Mouse (Mus musculus) embryonic facial prominence, embryonic 12.5 days (tissue): ENCODE measurements at regions not wholly inside any gene's neighbourhood (a gene's known extent, or its start where the extent isn't known, plus 50 kb on each side); places are given as distances from the start of the nearest gene placed in this dataset.
A peak's percentile ranks its signal among the peaks of the same experiment; 100 is the strongest.

Experiments used
- ATAC-seq: fragments of 200-750 bp; cut with Nextera tagmentation; 2 replicates; pipeline ENCODE4 v1.8.0; 2017; ENCODE audit not compliant: insufficient number of reproducible peaks, insufficient read depth, low FRiP score, low TSS enrichment
- H3K27ac ChIP-seq: fragments of 300-500 bp; sonication (generic); 2 replicates; pipeline ENCODE4 v1.5.1; 2016; ENCODE audit warnings: mild to moderate bottlenecking
- H3K27me3 ChIP-seq: fragments of 300-500 bp; sonication (generic); 2 replicates; pipeline ENCODE4 v1.6.1; 2016; ENCODE audit warnings: mild to moderate bottlenecking, moderate library complexity
- H3K36me3 ChIP-seq: fragments of 300-500 bp; sonication (generic); 2 replicates; pipeline ENCODE4 v1.6.1; 2016; ENCODE audit warnings: mild to moderate bottlenecking
- H3K4me1 ChIP-seq: fragments of 300-500 bp; sonication (generic); 2 replicates; pipeline ENCODE4 v1.6.1; 2016
- H3K4me2 ChIP-seq: fragments of 300-500 bp; sonication (generic); replicated peaks from 2 replicates; pipeline ENCODE4 v1.6.1; 2016; ENCODE audit warnings: mild to moderate bottlenecking, moderate library complexity
- H3K4me3 ChIP-seq: fragments of 300-500 bp; sonication (generic); 2 replicates; pipeline ENCODE4 v1.5.1; 2016; ENCODE audit warnings: mild to moderate bottlenecking
- H3K9ac ChIP-seq: fragments of 300-500 bp; sonication (generic); 2 replicates; pipeline ENCODE4 v1.6.1; 2016; ENCODE audit warnings: mild to moderate bottlenecking, moderate library complexity
- H3K9me3 ChIP-seq: fragments of 300-500 bp; sonication (generic); 2 replicates; pipeline ENCODE4 v1.6.1; 2016; ENCODE audit warnings: mild to moderate bottlenecking, moderate library complexity
- WGBS: fragments of 180-500 bp; shearing (Covaris S2); methylation state at CpG from one replicate; pipeline ENCODE4 v1.1.7; 2016; 5-methylcytosine and 5-hydroxymethylcytosine counted together

GRCm38 (mm10) chr13:59313725-59314330 lies 271.2 kb downstream of the Agtpbp1 start:
- H3K4me3 ChIP-seq: no peak overlapping the region
- H3K4me2 ChIP-seq: no peak overlapping the region
- ATAC-seq: no peak
- no peaks in the 10 kb centered on the region for H3K36me3 ChIP-seq
- H3K27me3 ChIP-seq: no peaks in the 10 kb centered on the region
- WGBS: 91% methylated on average over 7 of the region's 7 CpGs
- no peaks in the 10 kb centered on the region for H3K9me3 ChIP-seq
- H3K4me1 ChIP-seq: no peaks in the 10 kb centered on the region
- H3K27ac ChIP-seq: no peak overlapping the region
- H3K9ac ChIP-seq: no peak overlapping the region

- Histone ChIP-seq H3K4me2 (no peak overlapping the region), H3K9ac (no peak overlapping the region), H3K36me3 (no peaks in the 10 kb centered on the region), H3K4me3 (no peak overlapping the region), H3K4me1 (peaks cover 3% of the 10 kb centered on the region; the same call in 1 of the 2 replicates), H3K9me3 (no peaks in the 10 kb centered on the region), H3K27me3 (no peaks in the 10 kb centered on the region), H3K27ac (no peak overlapping the region)
- 9% methylated on average over 5 of the region's 5 CpGs for WGBS
- ATAC-seq: no peak
These were observed 292.1 kb downstream of the Agtpbp1 start for GRCm38 (mm10) chr13:59292905-59293304.

- no peak overlapping the region for H3K4me3 ChIP-seq
- no peak for ATAC-seq
- H3K27ac ChIP-seq: no peak overlapping the region
- no peaks in the 10 kb centered on the region for H3K36me3 ChIP-seq
- H3K4me2 ChIP-seq: no peak overlapping the region
- no peak overlapping the region for H3K9ac ChIP-seq
- no peaks in the 10 kb centered on the region for H3K9me3 ChIP-seq
- H3K4me1 ChIP-seq: peaks cover 3% of the 10 kb centered on the region; the same call in 1 of the 2 replicates
- WGBS: 76% methylated on average over 11 of the region's 11 CpGs
- H3K27me3 ChIP-seq: no peaks in the 10 kb centered on the region
These were observed 295.9 kb downstream of the Agtpbp1 start for GRCm38 (mm10) chr13:59289127-59289526.

GRCm38 (mm10) chr13:59281199-59281598 lies 303.8 kb downstream of the Agtpbp1 start:
- H3K4me3 ChIP-seq: no peak overlapping the region
- no peaks in the 10 kb centered on the region for H3K4me1 ChIP-seq
- no peaks in the 10 kb centered on the region for H3K36me3 ChIP-seq
- 77% methylated on average over 5 of the region's 5 CpGs for WGBS
- H3K9me3 ChIP-seq: no peaks in the 10 kb centered on the region
- H3K27ac ChIP-seq: no peak overlapping the region
- H3K27me3 ChIP-seq: no peaks in the 10 kb centered on the region
- no peak overlapping the region for H3K4me2 ChIP-seq
- no peak overlapping the region for H3K9ac ChIP-seq
- ATAC-seq: no peak

GRCm38 (mm10) chr13:59279136-59279535 lies 305.9 kb downstream of the Agtpbp1 start:
- no peak for ATAC-seq
- no peak overlapping the region for H3K4me3 ChIP-seq
- no peaks in the 10 kb centered on the region for H3K4me1 ChIP-seq
- 63% methylated on average over 4 of the region's 4 CpGs for WGBS
- H3K4me2 ChIP-seq: no peak overlapping the region
- H3K27ac ChIP-seq: no peak overlapping the region
- no peak overlapping the region for H3K9ac ChIP-seq
- H3K27me3 ChIP-seq: no peaks in the 10 kb centered on the region
- H3K9me3 ChIP-seq: no peaks in the 10 kb centered on the region
- no peaks in the 10 kb centered on the region for H3K36me3 ChIP-seq

- no peak for ATAC-seq
- Histone ChIP-seq H3K9me3 (no peaks in the 10 kb centered on the region), H3K4me1 (no peaks in the 10 kb centered on the region)
These were observed 313.4 kb downstream of the Agtpbp1 start for GRCm38 (mm10) chr13:59271661-59272060.

DNA sequence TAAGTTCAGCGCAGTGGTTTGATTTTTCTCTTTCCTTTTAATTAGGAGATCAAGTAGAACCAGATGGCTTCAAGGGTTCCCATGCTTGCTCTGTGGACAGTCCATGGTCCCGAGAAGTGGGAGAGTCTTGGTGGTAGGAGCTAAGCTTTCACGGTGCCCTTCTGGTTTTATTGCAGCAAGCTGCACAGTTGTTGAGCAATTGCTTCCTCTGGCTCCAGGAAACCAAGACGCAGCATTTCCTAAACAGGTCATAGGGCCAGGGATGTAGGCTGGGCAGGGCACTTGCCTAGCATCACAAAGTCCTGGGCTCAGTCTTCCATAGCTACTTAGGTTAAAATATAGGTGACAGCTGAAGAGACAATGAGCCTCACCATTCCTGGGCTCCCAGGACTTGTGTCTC lies 318.2 kb downstream of the Agtpbp1 start:
- H3K9me3 ChIP-seq: no peaks in the 10 kb centered on the region
- no peak overlapping the region for H3K9ac ChIP-seq
- H3K4me2 ChIP-seq: no peak overlapping the region
- no peak for ATAC-seq
- H3K36me3 ChIP-seq: no peaks in the 10 kb centered on the region
- 49% methylated on average over 4 of the region's 4 CpGs for WGBS
- H3K4me1 ChIP-seq: peaks cover 10% of the 10 kb centered on the region; the same call in 1 of the 2 replicates
- no peaks in the 10 kb centered on the region for H3K27me3 ChIP-seq
- H3K4me3 ChIP-seq: no peak overlapping the region
- no peak overlapping the region for H3K27ac ChIP-seq

More at GRCm38 (mm10) chr13:59271661-59272060, 313.4 kb downstream of the Agtpbp1 start:
- H3K4me2 ChIP-seq: no peak overlapping the region
- H3K27me3 ChIP-seq: no peaks in the 10 kb centered on the region
- no peaks in the 10 kb centered on the region for H3K36me3 ChIP-seq
- H3K27ac ChIP-seq: no peak overlapping the region
- no peak overlapping the region for H3K9ac ChIP-seq
- H3K4me3 ChIP-seq: no peak overlapping the region
- WGBS: 80% methylated on average over 4 of the region's 4 CpGs

- ATAC-seq: no peak
- Histone ChIP-seq H3K9me3 (no peaks in the 10 kb centered on the region), H3K9ac (no peak overlapping the region), H3K27me3 (no peaks in the 10 kb centered on the region), H3K4me3 (no peak overlapping the region), H3K36me3 (no peaks in the 10 kb centered on the region), H3K27ac (no peak overlapping the region), H3K4me2 (no peak overlapping the region), H3K4me1 (peaks cover 10% of the 10 kb centered on the region; the same call in 1 of the 2 replicates)
- 70% methylated on average over 11 of the region's 11 CpGs for WGBS
These were observed 320.9 kb downstream of the Agtpbp1 start for GRCm38 (mm10) chr13:59264126-59264525.

DNA sequence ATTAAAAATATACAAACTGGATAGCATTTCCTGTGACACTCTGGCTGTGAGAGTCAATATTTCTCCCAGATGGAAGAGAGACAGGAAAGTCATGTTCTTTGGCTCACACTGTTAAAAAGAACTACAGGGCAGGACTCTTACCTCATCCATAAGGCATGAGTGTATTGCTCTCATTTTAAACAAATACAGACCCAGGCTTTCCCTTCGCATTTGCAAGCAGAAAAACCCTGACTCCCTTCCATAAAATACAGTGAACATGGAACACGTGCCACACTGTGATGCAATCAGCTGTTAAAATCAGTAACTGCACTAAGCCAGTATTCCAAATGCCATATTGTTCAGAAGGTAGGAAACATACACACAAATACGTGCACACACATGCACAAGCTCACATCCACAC lies 323.1 kb downstream of the Agtpbp1 start:
- H3K4me1 ChIP-seq: peaks cover 10% of the 10 kb centered on the region; the same call in 1 of the 2 replicates
- H3K9ac ChIP-seq: no peak overlapping the region
- no peak overlapping the region for H3K4me3 ChIP-seq
- no peaks in the 10 kb centered on the region for H3K36me3 ChIP-seq
- no peak overlapping the region for H3K4me2 ChIP-seq
- H3K27ac ChIP-seq: no peak overlapping the region
- no peaks in the 10 kb centered on the region for H3K27me3 ChIP-seq
- 69% methylated on average over 3 of the region's 3 CpGs for WGBS
- ATAC-seq: no peak
- no peaks in the 10 kb centered on the region for H3K9me3 ChIP-seq

- H3K27ac ChIP-seq: no peak overlapping the region
- H3K36me3 ChIP-seq: no peaks in the 10 kb centered on the region
- 68% methylated on average over 12 of the region's 12 CpGs for WGBS
- H3K4me2 ChIP-seq: no peak overlapping the region
- no peaks in the 10 kb centered on the region for H3K9me3 ChIP-seq
- no peak overlapping the region for H3K4me3 ChIP-seq
- no peak overlapping the region for H3K9ac ChIP-seq
- peaks cover 8% of the 10 kb centered on the region; the same call in 1 of the 2 replicates for H3K4me1 ChIP-seq
- no peaks in the 10 kb centered on the region for H3K27me3 ChIP-seq
- no peak for ATAC-seq
These were observed 329.1 kb downstream of the Agtpbp1 start for GRCm38 (mm10) chr13:59255798-59256435.

GRCm38 (mm10) chr13:59253667-59254558 lies 331.1 kb downstream of the Agtpbp1 start:
- Histone ChIP-seq H3K4me2 (no peak overlapping the region), H3K4me3 (no peak overlapping the region), H3K36me3 (no peaks in the 10 kb centered on the region), H3K4me1 (peaks cover 12% of the 10 kb centered on the region; the same call in 1 of the 2 replicates), H3K9ac (no peak overlapping the region), H3K27ac (peak overlapping the region; percentile 30; the same call in 1 of the 2 replicates), H3K9me3 (no peaks in the 10 kb centered on the region), H3K27me3 (no peaks in the 10 kb centered on the region)
- ATAC-seq: no peak
- WGBS: 44% methylated on average over 13 of the region's 13 CpGs
